Mouse (Mus musculus): ENCODE data around the gene Cox19. TPM values are rescaled to one million over a fixed set of nuclear protein-coding genes. Genes with fewer than 3 reads are reported as not detected.

Gene Cox19
- total RNA-seq, 1 experiment from 2014 or later = 14.9 TPM

DNA sequence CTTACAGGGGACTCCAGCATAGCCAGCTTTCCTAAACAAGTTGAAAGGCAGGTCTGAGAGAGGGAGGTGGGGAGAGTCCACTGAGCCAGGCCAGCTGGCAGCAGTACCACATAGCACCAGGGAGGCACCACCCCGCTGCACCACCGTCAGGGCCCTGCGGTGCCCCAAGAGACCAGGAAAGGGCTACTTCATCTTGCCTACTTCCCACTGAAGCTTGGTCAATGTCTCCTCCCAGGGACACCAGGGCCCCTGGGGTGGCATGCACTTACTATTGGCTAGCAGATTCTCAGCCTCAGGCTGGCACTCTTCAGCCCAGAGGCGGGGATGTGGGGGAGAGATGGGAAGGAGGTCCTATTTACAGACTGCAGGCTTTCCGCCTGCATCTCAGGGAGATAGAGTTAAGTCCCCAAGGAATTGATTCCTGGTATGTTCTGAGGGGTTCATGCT, 27.1 kb downstream of the Cox19 start:
- ATAC-seq (replicated peaks in 1 of 2; ENCODE audit: insufficient read depth in 1 of 2, low FRiP score in 2 of 2, low TSS enrichment in 1 of 2, low read depth in 1 of 2, poor library complexity in 2 of 2, severe bottlenecking in 2 of 2) = peak; percentile 61 to 72

DNA sequence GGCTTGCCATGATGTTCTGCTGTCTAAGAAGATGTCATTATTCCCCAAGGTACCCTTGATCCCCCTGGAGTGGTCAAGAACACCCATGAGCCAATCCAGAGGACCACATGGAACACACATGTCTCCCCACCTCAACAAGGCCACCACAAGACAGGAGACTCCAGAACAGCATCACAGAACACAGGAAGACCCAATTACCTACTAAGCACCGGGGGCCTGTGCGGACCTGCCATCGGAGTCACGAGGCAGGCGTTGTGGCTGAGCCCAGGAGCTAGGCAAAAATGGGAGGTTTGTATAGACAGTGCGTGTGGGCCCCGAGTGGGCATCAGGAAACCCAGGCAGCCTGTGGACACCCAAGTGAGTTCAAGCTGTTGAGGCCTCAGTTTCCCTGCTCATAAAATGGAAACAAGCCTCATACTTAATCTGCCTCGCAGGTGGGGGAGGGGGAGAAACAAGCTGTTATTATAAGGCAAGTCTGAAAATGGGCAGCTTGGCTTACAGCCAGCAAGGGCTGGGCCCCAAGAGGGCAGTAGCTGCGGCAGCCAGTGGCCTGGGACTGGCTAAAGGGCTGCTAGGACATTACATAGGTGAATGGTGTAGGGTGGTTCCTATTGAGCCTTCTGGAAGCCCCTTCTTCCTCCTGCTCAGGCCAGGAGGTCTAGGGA, 27.8 kb downstream of the Cox19 start:
- no peak for ATAC-seq (replicated peaks in 1 of 2; ENCODE audit: insufficient read depth in 1 of 2, low FRiP score in 2 of 2, low TSS enrichment in 1 of 2, low read depth in 1 of 2, poor library complexity in 2 of 2, severe bottlenecking in 2 of 2)

DNA sequence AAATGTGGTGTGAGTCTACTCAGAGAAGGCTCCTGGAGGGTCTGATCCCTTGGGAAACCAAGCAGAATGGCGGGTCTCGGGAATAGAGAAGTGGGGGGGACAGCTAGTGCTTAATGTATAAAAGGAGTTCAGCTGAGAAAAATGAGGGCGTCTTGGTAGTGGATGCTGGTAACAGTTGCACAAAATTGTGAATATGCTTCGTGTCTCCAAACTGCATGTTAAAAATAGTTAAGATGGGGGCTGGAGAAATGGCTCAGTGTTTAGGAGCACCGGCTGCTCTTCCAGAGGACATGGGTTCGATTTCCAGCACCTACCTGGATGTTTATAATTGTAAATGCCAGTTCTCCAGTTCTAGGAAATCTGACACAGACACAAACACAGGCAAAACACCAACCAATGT, 29.9 kb downstream of the Cox19 start:
- no peak for ATAC-seq (replicated peaks in 1 of 2; ENCODE audit: insufficient read depth in 1 of 2, low FRiP score in 2 of 2, low TSS enrichment in 1 of 2, low read depth in 1 of 2, poor library complexity in 2 of 2, severe bottlenecking in 2 of 2)

DNA sequence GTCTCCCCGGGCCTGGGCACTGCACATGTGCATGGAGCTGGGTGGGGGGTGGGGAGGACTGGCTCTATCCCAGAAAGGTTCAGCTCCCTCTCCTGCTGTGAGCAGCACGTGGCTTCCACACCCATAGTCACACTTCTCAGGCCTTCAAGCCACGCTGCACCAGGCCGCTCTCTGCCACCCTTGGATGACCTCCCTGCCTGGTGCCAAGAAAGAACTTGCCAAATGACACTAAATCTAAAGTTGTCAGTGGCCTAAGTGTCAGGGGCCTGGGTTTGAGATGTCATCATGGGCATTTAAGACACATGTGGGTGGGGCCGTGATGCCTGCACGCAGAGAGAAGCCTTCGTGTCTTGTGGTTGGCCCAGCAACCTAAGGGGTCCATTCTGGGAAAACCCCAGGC, 30.8 kb downstream of the Cox19 start:
- ATAC-seq (replicated peaks in 1 of 2; ENCODE audit: insufficient read depth in 1 of 2, low FRiP score in 2 of 2, low TSS enrichment in 1 of 2, low read depth in 1 of 2, poor library complexity in 2 of 2, severe bottlenecking in 2 of 2) = no peak

DNA sequence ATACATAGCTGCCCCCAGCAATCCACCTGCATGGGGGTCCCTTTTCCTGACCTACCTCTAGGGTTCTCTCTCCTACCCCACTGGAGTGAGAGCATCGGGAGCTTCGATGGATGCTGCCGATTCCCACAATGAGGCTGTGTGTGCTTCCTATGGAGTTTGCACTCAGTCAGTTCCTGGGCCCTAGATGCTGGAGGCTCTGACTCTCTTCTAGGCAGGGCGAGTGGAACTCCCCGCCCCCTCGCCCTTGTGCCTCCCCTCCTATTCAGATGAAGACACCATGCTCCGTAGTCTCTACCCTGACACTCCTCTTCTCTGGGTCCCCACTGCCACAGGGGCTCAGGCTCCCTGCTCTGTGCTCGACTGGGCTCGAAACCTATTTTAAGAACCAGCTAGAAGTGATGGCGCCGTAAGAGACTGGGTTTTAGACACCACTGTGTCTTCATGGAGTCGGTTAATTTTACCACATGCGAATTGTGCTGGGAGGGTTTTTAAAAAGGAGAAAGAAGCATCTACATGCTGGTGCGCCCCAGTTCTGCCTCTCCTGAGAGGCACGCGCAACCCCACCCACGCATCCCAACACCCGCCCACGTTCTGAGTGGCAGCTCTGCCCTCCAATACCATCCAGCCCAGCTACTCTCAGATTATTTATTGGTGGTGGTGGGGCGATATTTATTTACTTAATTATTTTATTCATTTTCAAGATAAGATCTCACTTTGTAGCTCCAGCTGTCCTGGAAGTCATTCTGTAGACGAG, 33.3 kb downstream of the Cox19 start:
- ATAC-seq (replicated peaks in 1 of 2; ENCODE audit: insufficient read depth in 1 of 2, low FRiP score in 2 of 2, low TSS enrichment in 1 of 2, low read depth in 1 of 2, poor library complexity in 2 of 2, severe bottlenecking in 2 of 2) = no peak

DNA sequence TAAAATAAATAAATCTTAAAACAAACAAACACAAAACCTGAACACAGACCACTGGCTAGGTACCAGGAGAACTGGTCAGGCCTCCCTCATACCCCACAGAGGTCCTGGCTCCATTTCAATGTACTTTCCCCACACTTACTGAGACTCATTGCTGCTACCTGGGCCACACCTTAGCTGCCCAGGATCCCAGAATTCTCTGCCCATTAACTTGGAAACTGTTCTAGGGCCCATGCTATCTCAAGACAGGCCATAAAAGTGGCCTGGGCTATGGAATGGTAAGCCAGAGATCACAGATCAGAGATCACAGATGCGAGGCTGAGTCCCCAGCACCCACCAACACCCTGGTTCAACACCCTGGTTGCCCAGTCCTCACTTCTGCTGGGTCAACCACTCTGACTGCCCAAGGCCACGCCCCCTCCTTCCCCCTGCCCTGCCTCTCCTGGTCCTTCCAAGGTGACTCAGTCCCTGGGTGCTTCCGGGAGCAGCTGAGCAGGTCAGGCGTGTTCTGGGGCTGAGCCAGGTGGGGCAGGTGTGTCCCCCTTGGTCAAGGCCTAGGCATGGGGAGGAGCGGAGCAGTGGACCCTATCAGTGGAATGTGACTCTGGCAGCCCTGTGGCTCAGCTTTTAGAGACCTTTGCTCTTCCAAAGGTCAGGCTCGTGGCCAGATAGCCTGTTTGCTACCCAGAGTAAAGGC, 34.1 kb downstream of the Cox19 start:
- no peak for ATAC-seq (replicated peaks in 1 of 2; ENCODE audit: insufficient read depth in 1 of 2, low FRiP score in 2 of 2, low TSS enrichment in 1 of 2, low read depth in 1 of 2, poor library complexity in 2 of 2, severe bottlenecking in 2 of 2)

DNA sequence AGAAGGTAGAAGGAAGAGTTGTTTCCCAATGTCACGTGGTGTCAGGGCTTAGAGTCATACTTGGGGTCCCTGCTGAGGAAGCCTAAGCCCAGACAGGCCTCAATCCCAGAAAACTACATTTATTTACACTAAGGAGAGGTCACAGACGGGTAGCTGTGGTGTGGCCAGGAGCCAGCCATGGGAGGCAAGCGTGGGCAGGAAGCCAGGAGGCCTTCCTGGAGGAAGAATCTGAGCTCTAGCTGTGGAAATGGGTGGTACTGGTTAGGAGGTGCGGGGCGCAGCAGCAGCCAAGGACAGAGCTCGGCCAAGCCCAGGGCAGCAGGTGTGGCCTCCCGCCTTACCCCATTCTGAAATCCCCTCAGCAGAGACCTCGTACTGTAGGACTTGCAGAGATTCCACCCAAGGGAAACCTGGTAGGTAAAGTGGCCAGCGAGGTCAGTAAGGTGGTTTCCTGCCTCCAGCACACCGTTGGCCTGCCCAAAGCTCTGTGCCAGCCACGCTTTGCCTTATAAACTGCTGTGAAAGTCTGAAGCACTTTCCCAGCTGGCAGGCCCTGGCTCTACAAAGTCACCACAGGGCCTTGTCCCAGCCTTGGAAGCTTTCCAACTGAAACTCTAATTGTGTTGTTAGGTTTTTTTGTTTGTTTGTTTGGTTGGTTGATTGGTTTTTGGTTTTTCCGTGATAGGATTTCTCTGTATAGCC, 36.1 kb downstream of the Cox19 start:
- ATAC-seq (replicated peaks in 1 of 2; ENCODE audit: insufficient read depth in 1 of 2, low FRiP score in 2 of 2, low TSS enrichment in 1 of 2, low read depth in 1 of 2, poor library complexity in 2 of 2, severe bottlenecking in 2 of 2) = peak in 1 of 2 experiments; percentile 23; a peak in 1 of 4 replicates

DNA sequence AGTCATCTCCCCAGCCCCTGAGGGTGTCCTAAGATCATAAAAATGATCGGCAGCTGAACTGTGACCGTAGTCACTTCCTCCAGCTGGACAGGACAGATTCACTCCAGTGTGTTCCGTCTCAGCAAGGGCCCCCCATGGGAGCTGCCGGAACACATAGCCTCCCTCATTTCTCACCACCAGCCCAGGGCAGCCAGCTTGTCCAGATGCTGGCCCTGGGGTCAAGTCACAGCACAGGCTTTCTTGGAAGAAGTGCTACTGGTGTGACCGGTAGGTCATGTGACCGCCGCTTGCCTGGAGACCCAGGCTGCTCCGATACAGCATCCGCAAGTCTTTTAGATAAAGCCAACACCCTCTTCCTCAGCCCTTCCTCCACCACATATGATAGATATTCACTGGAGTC, 37.7 kb downstream of the Cox19 start:
- no peak for ATAC-seq (replicated peaks in 1 of 2; ENCODE audit: insufficient read depth in 1 of 2, low FRiP score in 2 of 2, low TSS enrichment in 1 of 2, low read depth in 1 of 2, poor library complexity in 2 of 2, severe bottlenecking in 2 of 2)

DNA sequence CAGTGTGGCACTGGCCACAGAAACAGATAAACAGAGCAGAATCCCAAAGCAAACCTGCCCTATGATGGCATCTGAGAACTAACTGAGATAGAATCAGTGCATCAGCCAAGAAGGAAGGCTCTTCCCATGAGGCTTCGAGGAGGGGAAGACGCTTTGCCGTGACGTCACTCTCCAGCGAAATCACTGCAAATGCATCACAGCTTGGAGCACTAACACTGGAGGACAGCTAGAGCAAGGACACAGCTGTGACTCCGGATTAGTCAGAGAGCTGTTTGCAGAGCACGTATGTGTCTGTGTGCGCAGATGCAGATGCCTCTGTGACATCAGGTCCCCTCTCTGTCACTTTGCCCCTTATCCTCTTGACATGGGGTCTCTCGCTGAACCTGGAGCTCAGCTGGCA, 39.4 kb downstream of the Cox19 start:
- ATAC-seq (replicated peaks in 1 of 2; ENCODE audit: insufficient read depth in 1 of 2, low FRiP score in 2 of 2, low TSS enrichment in 1 of 2, low read depth in 1 of 2, poor library complexity in 2 of 2, severe bottlenecking in 2 of 2) = no peak

DNA sequence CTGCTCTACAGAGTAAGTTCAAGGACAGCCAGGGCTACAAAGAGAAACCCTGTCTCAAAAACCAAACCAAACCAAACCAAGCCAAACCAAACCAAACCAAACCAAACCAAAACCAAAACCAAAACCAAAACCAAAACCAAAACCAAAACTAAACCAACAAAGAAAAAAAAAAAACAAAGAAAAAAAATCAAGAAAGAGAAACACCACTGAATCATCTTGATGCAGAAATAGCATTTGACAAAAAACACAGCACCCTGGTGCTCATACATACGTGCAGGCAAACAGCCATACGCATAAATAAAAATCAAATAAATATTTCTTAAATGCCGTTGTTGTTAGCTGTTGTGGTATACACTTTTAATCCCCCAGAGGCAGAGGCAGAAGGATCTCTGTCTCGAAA, 40.7 kb downstream of the Cox19 start:
- ATAC-seq (replicated peaks in 1 of 2; ENCODE audit: insufficient read depth in 1 of 2, low FRiP score in 2 of 2, low TSS enrichment in 1 of 2, low read depth in 1 of 2, poor library complexity in 2 of 2, severe bottlenecking in 2 of 2) = no peak

DNA sequence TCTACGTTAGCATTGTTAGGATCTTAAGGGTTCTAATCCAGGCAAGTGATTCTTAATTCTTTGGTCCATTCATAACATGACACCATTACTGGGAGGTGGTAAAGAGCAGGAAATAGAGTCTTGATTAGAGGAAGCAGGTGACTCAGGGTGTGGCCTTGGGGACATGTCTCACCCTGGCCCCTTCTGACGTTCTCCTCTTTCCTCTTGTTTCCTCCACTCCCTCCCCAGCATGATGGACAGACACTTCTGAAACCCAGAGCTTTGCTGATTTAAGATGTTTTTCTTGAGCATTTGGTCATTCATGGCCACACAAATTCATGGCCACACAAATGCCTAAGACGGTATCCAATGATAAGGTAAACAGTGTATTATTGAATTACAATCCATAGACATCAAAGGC, 41.3 kb downstream of the Cox19 start:
- ATAC-seq (replicated peaks in 1 of 2; ENCODE audit: insufficient read depth in 1 of 2, low FRiP score in 2 of 2, low TSS enrichment in 1 of 2, low read depth in 1 of 2, poor library complexity in 2 of 2, severe bottlenecking in 2 of 2) = no peak

DNA sequence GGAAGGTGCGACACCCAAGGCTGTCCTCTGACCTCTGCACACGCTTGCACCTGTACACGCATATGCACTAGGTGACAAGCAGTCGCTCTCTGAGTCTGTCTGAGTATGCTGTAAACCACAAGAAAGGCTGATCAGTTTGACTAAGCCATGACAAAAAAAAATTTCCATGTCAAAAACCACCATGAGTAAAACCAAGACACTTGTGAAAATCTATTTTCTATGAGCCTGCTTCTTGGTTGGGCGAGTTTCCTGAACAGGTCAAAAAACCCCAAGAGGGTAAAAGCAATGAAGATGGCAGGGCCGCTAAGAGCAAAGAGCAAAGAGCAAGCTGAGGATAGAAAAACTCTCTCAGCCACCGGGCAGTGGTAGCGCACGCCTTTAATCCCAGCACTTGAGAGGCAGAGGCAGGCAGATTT, 47.6 kb downstream of the Cox19 start:
- no peak for ATAC-seq (replicated peaks in 1 of 2; ENCODE audit: insufficient read depth in 1 of 2, low FRiP score in 2 of 2, low TSS enrichment in 1 of 2, low read depth in 1 of 2, poor library complexity in 2 of 2, severe bottlenecking in 2 of 2)

DNA sequence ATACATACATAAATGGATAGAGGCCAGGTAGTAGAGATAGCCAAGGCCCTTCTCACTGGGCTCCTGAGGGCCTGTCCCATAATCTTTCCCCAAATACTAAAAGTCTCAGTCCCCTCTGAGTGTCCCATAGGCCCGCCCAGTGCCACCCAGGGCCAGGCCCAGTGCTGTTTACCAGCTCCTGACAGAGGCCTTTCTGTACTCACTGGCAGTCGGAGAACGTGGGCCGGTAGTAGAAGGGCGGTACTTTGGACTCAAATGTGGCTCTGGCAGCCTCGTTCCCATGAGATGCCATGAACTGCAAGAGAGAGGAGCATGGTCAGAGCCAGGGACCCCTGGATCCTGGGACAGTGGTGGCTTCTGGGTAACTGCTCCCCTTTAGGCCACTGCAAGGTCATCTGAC, 49.1 kb downstream of the Cox19 start:
- no peak for ATAC-seq (replicated peaks in 1 of 2; ENCODE audit: insufficient read depth in 1 of 2, low FRiP score in 2 of 2, low TSS enrichment in 1 of 2, low read depth in 1 of 2, poor library complexity in 2 of 2, severe bottlenecking in 2 of 2)

DNA sequence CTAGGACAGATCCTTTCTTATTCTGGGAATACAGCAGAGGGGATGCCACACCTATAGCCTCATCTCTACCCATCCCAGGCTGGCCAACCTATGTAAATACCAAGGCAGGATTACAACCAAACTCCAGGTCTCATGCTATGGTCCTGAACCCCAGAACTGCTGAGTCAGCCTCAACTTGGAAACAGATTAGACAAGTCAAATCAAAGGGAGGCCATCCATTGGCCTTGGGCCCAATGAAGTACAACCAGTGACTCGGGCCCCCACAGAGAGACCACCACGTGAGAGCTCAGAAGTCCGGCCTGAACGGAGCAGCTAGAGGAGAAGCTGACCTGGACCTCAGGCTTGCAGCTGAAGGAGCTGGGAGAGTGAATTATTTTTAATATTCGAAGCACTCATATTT, 53.5 kb downstream of the Cox19 start:
- ATAC-seq (replicated peaks in 1 of 2; ENCODE audit: insufficient read depth in 1 of 2, low FRiP score in 2 of 2, low TSS enrichment in 1 of 2, low read depth in 1 of 2, poor library complexity in 2 of 2, severe bottlenecking in 2 of 2) = no peak

DNA sequence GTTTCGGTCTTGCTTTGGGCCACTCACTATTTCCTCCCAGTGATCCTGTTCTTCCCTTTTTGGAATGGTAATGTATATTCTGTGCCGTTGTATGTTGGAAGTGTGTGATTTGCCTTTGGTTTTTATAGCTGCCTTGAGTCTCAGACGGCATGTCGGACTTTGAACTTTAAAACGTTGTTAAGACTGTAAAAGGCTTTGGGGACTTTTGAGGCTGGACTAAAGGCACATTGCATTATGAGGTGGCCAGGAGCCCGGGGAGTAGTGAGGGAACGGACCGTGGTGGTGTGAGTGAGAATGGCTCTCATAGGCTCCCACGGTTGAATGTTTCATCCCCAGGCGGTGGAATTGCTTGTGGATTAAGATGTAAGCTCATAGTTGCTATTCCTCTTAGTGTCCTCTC, 54.1 kb downstream of the Cox19 start:
- no peak for ATAC-seq (replicated peaks in 1 of 2; ENCODE audit: insufficient read depth in 1 of 2, low FRiP score in 2 of 2, low TSS enrichment in 1 of 2, low read depth in 1 of 2, poor library complexity in 2 of 2, severe bottlenecking in 2 of 2)

DNA sequence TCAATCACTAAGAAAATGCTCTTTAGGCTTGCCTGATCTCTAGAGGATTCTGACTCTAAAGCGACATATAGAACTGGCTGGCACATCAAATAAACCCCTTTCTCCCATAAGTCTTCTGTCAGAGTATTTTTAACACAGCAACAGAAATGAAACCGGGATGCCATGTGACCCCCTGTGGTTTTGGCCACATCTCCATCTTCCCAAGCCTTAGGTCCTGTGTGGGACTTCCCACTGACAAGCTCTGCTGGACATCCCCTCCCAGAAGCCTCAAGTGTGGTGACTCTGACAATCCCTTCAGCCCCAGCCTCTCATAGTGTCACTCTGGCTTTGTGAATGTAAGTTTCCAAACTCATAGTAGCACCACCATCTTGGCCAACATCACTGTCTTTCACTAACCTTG, 57.1 kb downstream of the Cox19 start:
- no peak for ATAC-seq (replicated peaks in 1 of 2; ENCODE audit: insufficient read depth in 1 of 2, low FRiP score in 2 of 2, low TSS enrichment in 1 of 2, low read depth in 1 of 2, poor library complexity in 2 of 2, severe bottlenecking in 2 of 2)

DNA sequence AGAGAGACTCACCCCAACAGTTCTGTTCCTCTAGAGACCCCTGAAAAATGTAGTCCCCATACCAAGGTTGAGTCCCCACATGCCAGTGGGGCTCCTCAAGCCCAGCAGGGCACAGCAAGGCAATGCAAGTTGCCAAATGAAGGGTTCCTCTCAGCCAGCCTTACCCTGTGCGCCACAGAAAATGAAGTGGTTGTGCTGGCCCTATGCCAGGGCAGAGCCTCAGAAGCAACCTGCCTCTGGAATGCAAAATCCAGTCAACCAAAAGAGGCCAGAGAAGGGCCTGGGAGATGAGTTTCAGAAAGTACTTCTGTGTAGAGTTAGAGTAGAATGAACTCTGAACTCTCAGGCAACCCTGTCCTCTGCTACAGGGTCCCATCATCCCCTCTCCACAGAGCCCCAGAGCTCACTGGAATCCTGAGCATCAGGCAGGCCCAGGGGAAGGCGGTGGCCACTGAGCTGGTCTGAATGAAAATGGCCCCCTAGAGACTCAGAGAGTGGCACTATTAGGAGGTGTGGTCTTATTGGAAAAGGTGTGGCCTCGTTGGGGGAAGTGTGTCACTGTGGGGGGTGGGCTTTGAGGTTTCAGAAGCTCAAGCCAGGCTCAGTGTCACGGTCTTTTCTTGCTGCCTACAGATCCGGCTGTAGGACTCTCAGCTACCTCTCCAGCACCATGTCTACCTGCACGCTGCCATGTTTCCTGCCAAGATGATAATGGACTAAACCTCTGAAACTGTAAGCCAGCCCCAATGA, 59.2 kb downstream of the Cox19 start:
- no peak for ATAC-seq (replicated peaks in 1 of 2; ENCODE audit: insufficient read depth in 1 of 2, low FRiP score in 2 of 2, low TSS enrichment in 1 of 2, low read depth in 1 of 2, poor library complexity in 2 of 2, severe bottlenecking in 2 of 2)
